Mouse (Mus musculus) cortical plate, adult 2 months (tissue): ENCODE data around the gene Srp54a. TPM values are rescaled to one million over a fixed set of nuclear protein-coding genes. Genes with fewer than 3 reads are reported as not detected.
"Not testable (repeated sequence)": the region's sequence is repeated elsewhere in the genome, so short reads cannot be mapped to it uniquely, and the experiment has no call there.

Source experiments
- H3K27ac ChIP-seq: fragments of 200-500 bp; 2 replicates; pipeline ENCODE4 v1.5.1; 2012; ENCODE audit warnings: low read length, control low read depth, inconsistent platforms; ENCODE audit not compliant: insufficient read depth
- H3K4me1 ChIP-seq: fragments of 200-500 bp; 2 replicates; pipeline ENCODE4 v1.6.1; 2011; ENCODE audit warnings: low read length; ENCODE audit not compliant: control insufficient read depth, insufficient read depth
- H3K4me3 ChIP-seq: fragments of 200-500 bp; 2 replicates; pipeline ENCODE4 v1.5.1; 2011; ENCODE audit warnings: mild to moderate bottlenecking, low read length, control low read depth; ENCODE audit not compliant: insufficient read depth
- CTCF ChIP-seq: fragments of 200-500 bp; IDR thresholded peaks from 2 replicates; pipeline ENCODE4 v1.5.1; 2011; ENCODE audit warnings: mild to moderate bottlenecking, control low read depth, low read length; ENCODE audit not compliant: insufficient read depth; ENCODE audit errors: extremely low read depth
- POLR2A ChIP-seq: fragments of 200-500 bp; IDR thresholded peaks from 2 replicates; pipeline ENCODE4 v1.6.1; 2011; ENCODE audit warnings: mild to moderate bottlenecking, low read length, control low read depth; ENCODE audit not compliant: insufficient read depth; ENCODE audit errors: extremely low read depth
- polyA plus RNA-seq: library from polyadenylated mRNA; depleted of rRNA; stranded (reverse); fragments of >200 nt; gene quantifications from 2 replicates; pipeline ENCODE4 v1.2.3, GENCODE M21; 2012; rRNA removed

The Srp54a gene
- polyA plus RNA-seq: 71.6 and 76.5 TPM in 2 replicates

DNA sequence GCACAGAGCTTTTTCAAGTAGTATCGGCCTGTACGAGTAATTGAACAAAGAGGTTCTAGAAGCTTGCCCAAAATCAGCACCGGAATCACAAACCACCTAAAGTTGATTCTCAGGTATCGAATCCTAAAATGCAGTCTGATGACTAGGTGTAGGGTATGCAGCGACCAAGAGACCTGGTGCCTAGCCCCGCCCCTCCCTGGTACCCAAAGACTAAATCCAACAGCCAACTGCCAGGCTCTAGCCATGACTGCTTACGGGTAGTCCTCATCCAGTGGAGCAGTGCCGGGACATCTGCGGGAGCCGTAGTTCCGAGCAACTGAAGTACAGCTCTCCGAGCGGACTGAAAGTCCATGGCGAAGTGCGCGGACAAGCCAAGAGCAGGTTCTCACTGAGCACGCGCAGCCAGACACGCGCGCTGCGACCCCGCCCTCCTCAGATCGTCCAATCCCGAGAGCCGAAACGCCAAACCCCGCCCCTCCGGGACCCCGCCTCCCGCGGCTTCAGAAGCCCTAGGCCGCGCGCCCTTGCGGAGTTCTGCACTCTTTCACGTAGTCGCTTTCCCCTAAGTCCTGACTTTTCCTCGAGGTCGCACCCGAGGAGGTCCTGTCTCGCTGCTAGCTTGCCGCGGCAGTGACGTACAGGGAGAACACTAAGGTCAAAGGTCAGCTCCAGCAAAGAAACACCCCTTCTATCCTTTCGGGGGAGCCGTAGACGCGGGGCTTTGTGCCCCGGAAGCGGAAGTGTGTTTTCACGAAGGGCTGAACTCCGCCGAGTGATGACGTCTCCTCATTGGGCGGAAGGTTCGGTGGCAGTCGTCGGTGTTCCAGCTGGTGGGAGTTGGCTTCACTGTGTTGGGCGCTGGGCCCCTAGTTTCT, at the start of gene Srp54a, which contains the start of gene 2700097O09Rik:
Gene Srp54a (plus strand): TSS at position 537 of the 875 bp plus-strand sequence.
Gene 2700097O09Rik (minus strand): TSS at position 385 of the 875 bp plus-strand sequence.
- peak within 1 kb of the TSS; percentile 73 for H3K4me3 ChIP-seq
- not testable (repeated sequence) for H3K4me1 ChIP-seq

GRCm38 (mm10) chr12:55041011-55041410, 39.1 kb upstream of the Srp54a start:
- Histone ChIP-seq H3K27ac (no peak overlapping the region), H3K4me3 (no peak overlapping the region), H3K4me1 (no peaks in the 10 kb centered on the region)
- no peak for TF ChIP-seq CTCF

More for the DNA sequence above, at the start of gene Srp54a, which contains the start of gene 2700097O09Rik:
- peak; percentile 71; the same call in 1 of the 2 replicates for TF ChIP-seq POLR2A
- peak within 1 kb of the TSS; percentile 92 for H3K27ac ChIP-seq

- no peak overlapping the region for H3K27ac ChIP-seq
- H3K4me3 ChIP-seq: no peak overlapping the region
- TF ChIP-seq CTCF: no peak
- TF ChIP-seq POLR2A: no peak
- no peaks in the 10 kb centered on the region for H3K4me1 ChIP-seq
Observed at GRCm38 (mm10) chr12:55049731-55050353, 30.2 kb upstream of the Srp54a start.

DNA sequence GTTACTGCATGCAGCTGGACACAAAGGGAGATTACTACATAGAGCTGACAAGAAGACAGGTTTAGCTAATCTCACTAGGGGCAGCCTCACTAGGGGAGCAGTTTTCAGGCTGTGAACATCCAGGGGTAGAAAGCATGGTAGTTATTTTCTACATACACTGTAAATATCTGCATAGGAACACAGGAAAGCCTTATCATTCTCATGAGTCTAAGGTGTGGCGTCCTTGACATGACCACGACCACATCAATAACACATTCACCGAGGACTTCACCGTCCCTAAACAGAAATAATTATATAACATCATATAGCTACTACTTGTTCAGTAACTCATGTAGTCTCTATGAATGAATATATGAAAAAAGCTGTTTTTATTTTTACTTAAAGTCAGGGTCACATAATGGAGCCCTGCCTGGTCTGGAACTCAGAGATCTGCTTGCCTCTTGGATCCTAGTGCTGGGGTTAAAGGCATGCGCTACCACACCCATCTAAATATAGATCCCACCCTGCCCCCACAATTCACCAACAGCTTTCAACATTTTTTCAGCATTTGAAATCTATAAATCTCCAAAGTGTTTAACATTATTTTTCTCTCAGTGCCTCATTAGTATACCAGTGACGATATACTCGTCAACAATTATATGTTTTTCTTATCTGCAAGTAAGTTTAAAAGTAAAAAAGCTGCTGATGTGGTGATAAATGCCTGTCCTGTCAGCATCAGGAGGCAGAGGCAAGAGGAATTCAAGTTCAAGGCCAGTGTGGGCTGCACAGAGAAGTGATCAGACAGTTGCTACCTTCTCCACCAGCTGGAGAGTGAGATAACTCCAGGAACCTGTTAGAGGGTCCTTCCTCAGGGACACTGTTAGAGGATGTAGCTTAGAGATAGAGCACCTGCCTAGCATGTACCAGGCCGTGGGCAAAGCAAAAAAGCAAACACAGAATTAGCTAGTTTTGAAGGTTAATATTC, 28.6 kb upstream of the Srp54a start:
- no peak overlapping the region for H3K4me3 ChIP-seq
- no peak overlapping the region for H3K27ac ChIP-seq
- H3K4me1 ChIP-seq: no peaks in the 10 kb centered on the region
- TF ChIP-seq POLR2A: no peak
- TF ChIP-seq CTCF: no peak

DNA sequence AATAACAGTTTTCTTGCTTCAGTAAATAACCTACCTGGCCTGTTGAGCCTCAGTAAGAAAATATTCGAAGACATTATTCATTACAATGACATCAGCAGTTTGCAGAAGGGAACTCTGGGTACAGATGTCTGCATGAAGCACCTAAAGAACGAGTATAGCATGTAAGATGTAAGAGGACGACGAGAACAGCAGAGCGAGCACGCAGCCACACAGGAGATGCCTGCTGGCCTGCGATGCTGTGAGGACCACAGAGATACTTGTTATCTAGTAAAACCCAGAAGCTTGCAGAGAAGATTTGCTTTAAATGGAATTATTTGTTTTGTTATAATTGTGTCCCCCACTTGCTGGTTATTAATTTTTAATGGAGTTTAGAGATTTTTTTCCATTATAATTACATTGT, 26.8 kb upstream of the Srp54a start:
- Histone ChIP-seq H3K4me3 (no peak overlapping the region), H3K4me1 (no peaks in the 10 kb centered on the region), H3K27ac (no peak overlapping the region)
- TF ChIP-seq POLR2A: no peak
- TF ChIP-seq CTCF: no peak

DNA sequence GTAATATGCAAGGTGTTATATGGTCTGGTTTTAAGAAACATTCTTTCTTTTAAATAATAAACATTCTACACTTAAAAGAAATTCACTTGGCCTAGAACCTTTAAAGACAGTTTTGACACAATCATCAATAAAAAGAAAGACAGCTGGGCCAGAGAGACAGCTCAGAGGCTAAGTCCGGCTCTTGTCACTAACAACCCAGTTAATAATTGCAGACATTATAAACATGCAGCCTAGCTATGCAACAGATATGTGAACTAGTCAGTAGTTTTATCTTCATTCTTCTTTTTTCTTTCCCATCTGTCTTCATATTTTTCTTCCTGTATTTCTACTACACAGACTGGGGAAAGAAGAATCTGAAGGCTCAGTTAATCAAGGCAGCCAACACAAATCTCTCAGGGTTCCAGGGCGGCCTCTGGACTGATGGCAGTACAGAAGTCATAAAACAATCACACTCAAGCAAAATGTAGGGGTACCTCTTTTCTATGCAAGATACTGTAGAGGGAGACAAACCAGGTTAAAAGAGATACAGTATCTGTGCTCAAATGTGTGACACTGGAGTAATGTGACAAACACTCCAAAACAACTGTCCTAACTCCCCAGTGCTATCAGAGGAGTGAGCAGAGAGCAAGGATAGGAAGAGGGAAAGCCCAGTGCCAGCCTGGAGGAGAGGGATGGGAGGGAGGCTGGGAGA, 25.4 kb upstream of the Srp54a start:
- no peak overlapping the region for H3K27ac ChIP-seq
- H3K4me3 ChIP-seq: no peak overlapping the region
- no peak for TF ChIP-seq CTCF
- no peak for TF ChIP-seq POLR2A
- H3K4me1 ChIP-seq: no peaks in the 10 kb centered on the region

GRCm38 (mm10) chr12:55056703-55057102, 23.4 kb upstream of the Srp54a start:
- no peak overlapping the region for H3K4me3 ChIP-seq
- TF ChIP-seq CTCF: no peak
- TF ChIP-seq POLR2A: no peak
- no peak overlapping the region for H3K27ac ChIP-seq
- H3K4me1 ChIP-seq: no peaks in the 10 kb centered on the region

DNA sequence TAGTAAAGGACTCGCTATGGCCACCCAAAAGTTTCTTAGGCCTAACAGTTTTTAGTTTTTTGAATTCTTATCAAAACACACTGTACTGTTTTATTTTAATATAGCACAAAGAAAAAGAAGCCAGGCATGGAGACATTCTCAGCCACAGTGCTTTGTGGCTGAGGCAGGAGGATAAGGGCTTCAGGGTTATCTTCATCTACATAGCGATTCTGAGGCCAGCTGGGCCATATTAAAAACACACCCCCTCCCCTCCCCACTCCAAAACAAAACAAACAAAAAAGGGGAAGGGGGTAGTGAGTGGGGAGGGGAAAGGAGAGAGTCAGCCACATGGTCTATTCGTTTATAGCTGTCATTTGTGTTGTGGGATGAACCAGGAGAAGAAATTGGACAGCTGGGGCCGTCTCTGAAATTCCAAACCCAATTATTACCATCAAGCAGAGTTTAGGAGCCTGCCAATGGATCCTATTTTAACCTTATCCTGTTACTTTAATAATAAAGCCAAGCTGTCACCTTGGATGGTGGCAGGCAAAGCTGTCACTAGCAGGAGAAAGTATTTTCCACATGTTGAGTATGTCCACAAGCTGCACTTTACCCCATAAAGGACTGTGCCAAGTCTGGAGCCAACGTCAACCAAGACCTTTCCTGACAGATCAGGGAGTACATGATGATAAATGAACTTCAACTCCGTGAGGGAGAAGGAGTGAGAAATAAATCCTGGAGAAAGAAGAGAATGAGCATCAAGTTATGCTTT, 21.0 kb upstream of the Srp54a start:
- Histone ChIP-seq H3K27ac (no peak overlapping the region), H3K4me1 (no peaks in the 10 kb centered on the region), H3K4me3 (no peak overlapping the region)
- TF ChIP-seq POLR2A: no peak
- no peak for TF ChIP-seq CTCF

DNA sequence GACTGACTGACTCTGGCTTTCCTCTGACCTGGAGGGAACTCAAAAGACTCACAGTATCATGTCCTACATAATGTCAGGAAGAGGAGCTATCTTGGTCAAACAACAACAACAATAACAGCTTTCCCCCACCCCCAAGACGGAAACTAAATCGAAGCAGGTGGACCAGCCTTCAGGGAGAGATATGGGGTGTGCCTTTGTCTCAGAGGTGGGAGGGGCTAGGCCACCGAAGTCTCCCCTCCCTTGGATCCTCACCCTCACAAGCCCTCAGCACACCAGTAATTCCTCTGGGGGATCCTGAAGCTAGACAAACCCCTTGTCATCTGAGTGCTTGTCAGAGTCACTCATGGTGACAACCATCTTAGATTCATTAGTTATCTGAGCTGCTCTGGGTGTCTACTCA, 20.2 kb upstream of the Srp54a start:
- Histone ChIP-seq H3K4me3 (no peak overlapping the region), H3K4me1 (no peaks in the 10 kb centered on the region), H3K27ac (no peak overlapping the region)
- no peak for TF ChIP-seq CTCF
- TF ChIP-seq POLR2A: no peak
